Mouse (Mus musculus): Measurements from ENCODE around the gene Kif3c. TPM values are rescaled to one million over a fixed set of nuclear protein-coding genes. Genes with fewer than 3 reads are reported as not detected.

Kif3c gene
- total and polyA plus RNA-seq, 3 experiments: 3.5 to 5.5 (median 4.8) TPM

DNA sequence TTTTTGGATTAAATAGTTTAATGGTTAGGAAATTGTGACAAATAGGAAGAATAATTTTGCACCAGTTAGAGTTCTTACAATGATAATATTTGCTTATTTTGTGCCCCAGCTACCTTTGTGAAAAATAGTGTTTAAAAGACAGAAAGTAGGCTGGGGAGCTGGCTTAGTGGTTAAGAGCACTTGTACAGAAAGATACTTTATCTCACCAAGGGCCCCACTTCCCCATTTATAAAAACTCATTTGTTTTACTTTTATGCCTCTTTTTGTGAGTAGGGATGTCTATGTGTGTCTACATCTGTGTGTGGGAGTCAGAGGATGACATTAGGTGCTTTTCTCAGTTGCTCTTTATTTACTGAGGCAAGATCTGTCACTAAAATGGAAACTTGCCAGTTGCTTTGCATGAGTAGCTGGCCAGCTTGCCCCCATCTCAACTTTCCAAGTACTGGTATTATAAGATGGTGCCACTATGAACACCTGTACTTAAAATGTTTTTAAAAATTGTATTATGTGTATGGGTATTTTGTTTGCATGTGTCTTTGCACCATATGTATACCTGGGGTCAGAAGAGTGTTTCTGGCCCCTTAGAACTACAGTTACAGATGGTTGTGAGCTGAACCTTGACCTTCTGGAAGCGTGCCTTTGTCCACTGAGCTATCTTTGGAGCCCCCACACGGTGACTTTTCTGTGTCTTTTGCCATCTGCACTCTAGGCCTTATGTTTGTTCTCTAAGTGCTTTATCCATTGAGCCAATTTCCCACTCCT, 64.9 kb downstream of the Kif3c start:
- peaks cover 5% of the 10 kb centered on the region for H3K79me2 ChIP-seq (replicated peaks; ENCODE audit: control insufficient read depth, insufficient read depth, low read length)
- no peak for DNase-seq
- TF ChIP-seq CTCF (IDR thresholded peaks at IDR 0.05): no peak
- TF ChIP-seq POLR2A (IDR thresholded peaks at IDR 0.05; ENCODE audit: insufficient read depth, low read depth, low read length): no peak
- TF ChIP-seq EP300 (IDR thresholded peaks at IDR 0.05; ENCODE audit: insufficient read depth, low read depth, low read length): no peak
- peaks cover 4% of the 10 kb centered on the region for H3K4me1 ChIP-seq (ENCODE audit: control insufficient read depth, insufficient read depth, low read length)
- H3K27ac ChIP-seq: no peak overlapping the region
- H3K9ac ChIP-seq (ENCODE audit: low read depth, low read length): no peak overlapping the region
- no peaks in the 10 kb centered on the region for H3K27me3 ChIP-seq (ENCODE audit: control insufficient read depth, insufficient read depth, low read length)
- WGBS: 45% methylated on average over 2 of the region's 2 CpGs
- intact Hi-C loops (cut with DNase I): loop anchor here (5.0 kb wide), 3 partner anchors 63 to 142 kb away; partner anchors contain the start of genes Dtnb and Kif3c
- H3K36me3 ChIP-seq (ENCODE audit: control insufficient read depth, insufficient read depth, low read length): no peaks in the 10 kb centered on the region
- no peak overlapping the region for H3K4me3 ChIP-seq

DNA sequence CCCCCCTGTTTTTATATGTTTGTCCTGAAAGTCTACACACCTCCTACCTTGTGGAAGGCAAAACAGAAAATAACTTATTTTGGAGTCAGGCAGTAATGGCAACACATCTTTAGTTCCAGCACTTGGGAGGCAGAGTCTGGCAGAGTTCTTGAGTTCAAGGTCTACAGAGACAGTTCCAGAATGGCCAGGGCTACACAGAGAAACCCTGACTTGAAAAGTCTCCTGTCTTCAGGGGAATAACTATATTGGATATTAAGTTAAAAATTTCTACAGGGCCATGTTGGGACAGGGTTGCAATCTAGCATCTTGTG, 65.5 kb downstream of the Kif3c start:
- H3K27me3 ChIP-seq (ENCODE audit: control insufficient read depth, insufficient read depth, low read length): no peaks in the 10 kb centered on the region
- H3K79me2 ChIP-seq (replicated peaks; ENCODE audit: control insufficient read depth, insufficient read depth, low read length): peaks cover 5% of the 10 kb centered on the region
- no peak overlapping the region for H3K9ac ChIP-seq (ENCODE audit: low read depth, low read length)
- H3K4me1 ChIP-seq (ENCODE audit: control insufficient read depth, insufficient read depth, low read length): peaks cover 4% of the 10 kb centered on the region
- no peak for TF ChIP-seq POLR2A (IDR thresholded peaks at IDR 0.05; ENCODE audit: insufficient read depth, low read depth, low read length)
- TF ChIP-seq CTCF (IDR thresholded peaks at IDR 0.05): no peak
- no peak for TF ChIP-seq EP300 (IDR thresholded peaks at IDR 0.05; ENCODE audit: insufficient read depth, low read depth, low read length)
- no peak for DNase-seq
- H3K27ac ChIP-seq: no peak overlapping the region
- intact Hi-C loops (cut with DNase I): no loop called here
- H3K36me3 ChIP-seq (ENCODE audit: control insufficient read depth, insufficient read depth, low read length): no peaks in the 10 kb centered on the region
- no peak overlapping the region for H3K4me3 ChIP-seq

DNA sequence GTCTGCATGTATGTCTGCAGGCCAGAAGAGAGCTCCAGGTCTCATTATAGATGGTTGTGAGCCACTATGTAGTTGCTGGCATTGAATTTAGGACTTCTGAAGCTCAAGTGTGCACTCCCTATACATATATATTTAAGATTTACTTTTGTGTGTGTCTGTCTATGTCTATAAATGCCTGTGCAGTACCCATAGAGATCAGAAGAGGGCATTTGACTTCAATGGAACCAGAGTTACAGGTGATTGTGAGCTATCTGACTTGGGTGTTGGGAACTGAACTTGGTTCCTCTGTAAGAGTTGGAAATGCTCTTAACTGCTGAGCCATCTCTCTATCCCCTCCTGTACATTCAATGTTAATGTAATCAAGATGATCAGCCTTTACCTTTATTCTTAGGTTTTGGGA, 66.1 kb downstream of the Kif3c start:
- H3K36me3 ChIP-seq (ENCODE audit: control insufficient read depth, insufficient read depth, low read length): no peaks in the 10 kb centered on the region
- intact Hi-C loops (cut with DNase I): no loop called here
- DNase-seq: no peak

GRCm38 (mm10) chr12:3433736-3434135, 68.8 kb downstream of the Kif3c start:
- Histone ChIP-seq H3K79me2 (replicated peaks; ENCODE audit: control insufficient read depth, insufficient read depth, low read length) (peaks cover 7% of the 10 kb centered on the region), H3K27ac (no peak overlapping the region), H3K27me3 (ENCODE audit: control insufficient read depth, insufficient read depth, low read length) (no peaks in the 10 kb centered on the region), H3K36me3 (ENCODE audit: control insufficient read depth, insufficient read depth, low read length) (no peaks in the 10 kb centered on the region), H3K4me3 (no peak overlapping the region), H3K9ac (ENCODE audit: low read depth, low read length) (no peak overlapping the region), H3K4me1 (ENCODE audit: control insufficient read depth, insufficient read depth, low read length) (peaks cover 2% of the 10 kb centered on the region; the same call in 1 of the 2 replicates)
- no peak for DNase-seq
- intact Hi-C loops (cut with DNase I): no loop called here
- WGBS: 46% methylated on average over 1 of the region's 1 CpGs
- no peak for TF ChIP-seq EP300 (IDR thresholded peaks at IDR 0.05; ENCODE audit: insufficient read depth, low read depth, low read length)
- no peak for TF ChIP-seq POLR2A (IDR thresholded peaks at IDR 0.05; ENCODE audit: insufficient read depth, low read depth, low read length)

More for the DNA sequence above, 66.1 kb downstream of the Kif3c start:
- Histone ChIP-seq H3K27ac (no peak overlapping the region), H3K79me2 (replicated peaks; ENCODE audit: control insufficient read depth, insufficient read depth, low read length) (peaks cover 5% of the 10 kb centered on the region), H3K4me1 (ENCODE audit: control insufficient read depth, insufficient read depth, low read length) (peaks cover 2% of the 10 kb centered on the region; the same call in 1 of the 2 replicates), H3K9ac (ENCODE audit: low read depth, low read length) (no peak overlapping the region), H3K27me3 (ENCODE audit: control insufficient read depth, insufficient read depth, low read length) (no peaks in the 10 kb centered on the region), H3K4me3 (no peak overlapping the region)
- TF ChIP-seq CTCF (IDR thresholded peaks at IDR 0.05) (peak; percentile 30), EP300 (IDR thresholded peaks at IDR 0.05; ENCODE audit: insufficient read depth, low read depth, low read length) (no peak)

GRCm38 (mm10) chr12:3436446-3436845, 71.5 kb downstream of the Kif3c start:
- Histone ChIP-seq H3K79me2 (replicated peaks; ENCODE audit: control insufficient read depth, insufficient read depth, low read length) (peaks cover 5% of the 10 kb centered on the region), H3K4me3 (no peak overlapping the region), H3K27me3 (ENCODE audit: control insufficient read depth, insufficient read depth, low read length) (no peaks in the 10 kb centered on the region), H3K4me1 (ENCODE audit: control insufficient read depth, insufficient read depth, low read length) (peaks cover 4% of the 10 kb centered on the region), H3K27ac (no peak overlapping the region), H3K9ac (ENCODE audit: low read depth, low read length) (no peak overlapping the region), H3K36me3 (ENCODE audit: control insufficient read depth, insufficient read depth, low read length) (peaks cover 8% of the 10 kb centered on the region)
- TF ChIP-seq CTCF (IDR thresholded peaks at IDR 0.05) (no peak), EP300 (IDR thresholded peaks at IDR 0.05; ENCODE audit: insufficient read depth, low read depth, low read length) (no peak), POLR2A (IDR thresholded peaks at IDR 0.05; ENCODE audit: insufficient read depth, low read depth, low read length) (no peak)
- intact Hi-C loops (cut with DNase I): no loop called here
- DNase-seq: no peak
- WGBS: 83% methylated on average over 5 of the region's 5 CpGs

GRCm38 (mm10) chr12:3437815-3438214, 72.9 kb downstream of the Kif3c start:
- Histone ChIP-seq H3K27ac (no peak overlapping the region), H3K36me3 (ENCODE audit: control insufficient read depth, insufficient read depth, low read length) (peaks cover 8% of the 10 kb centered on the region), H3K79me2 (replicated peaks; ENCODE audit: control insufficient read depth, insufficient read depth, low read length) (0 out of 2 replicates have a peak, but pooled peaks cover 2% of the 10 kb centered on the region), H3K4me3 (no peak overlapping the region), H3K4me1 (ENCODE audit: control insufficient read depth, insufficient read depth, low read length) (peaks cover 2% of the 10 kb centered on the region), H3K27me3 (ENCODE audit: control insufficient read depth, insufficient read depth, low read length) (no peaks in the 10 kb centered on the region), H3K9ac (ENCODE audit: low read depth, low read length) (no peak overlapping the region)
- DNase-seq: no peak
- WGBS: 94% methylated on average over 1 of the region's 1 CpGs
- TF ChIP-seq EP300 (IDR thresholded peaks at IDR 0.05; ENCODE audit: insufficient read depth, low read depth, low read length) (no peak), CTCF (IDR thresholded peaks at IDR 0.05) (peak; percentile 69)
- intact Hi-C loops (cut with DNase I): no loop called here

Data from heart, adult 2 months (tissue).